Mouse (Mus musculus) cortical plate, adult 2 months (tissue): ENCODE results near the gene 1700012P22Rik.

ENCODE experiments used
- CTCF ChIP-seq: fragments of 200-500 bp; IDR thresholded peaks from 2 replicates; pipeline ENCODE4 v1.5.1; 2011; ENCODE audit warnings: mild to moderate bottlenecking, control low read depth, low read length; ENCODE audit not compliant: insufficient read depth; ENCODE audit errors: extremely low read depth
- POLR2A ChIP-seq: fragments of 200-500 bp; IDR thresholded peaks from 2 replicates; pipeline ENCODE4 v1.6.1; 2011; ENCODE audit warnings: mild to moderate bottlenecking, low read length, control low read depth; ENCODE audit not compliant: insufficient read depth; ENCODE audit errors: extremely low read depth

GRCm38 (mm10) chr4:144463656-144464055 is 25.1 kb upstream of the 1700012P22Rik start, which contains the start of gene Aadacl3:
- no peak for TF ChIP-seq CTCF
- TF ChIP-seq POLR2A: no peak
